ENCODE assay signal across 8 mouse cellular contexts in genomic region chr1:191894386-191894785, GRCm38 (mm10). TPM values are rescaled to one million over a fixed set of nuclear protein-coding genes. Genes with fewer than 3 reads are reported as not detected.
DNase-seq lines count a peak whose midpoint lies in the region; ATAC-seq lines count a peak whose summit lies in the region.

No protein-coding gene starts in this region.

- H3K4me2 ChIP-seq in forebrain, embryonic 11.5 days (ENCODE audit: low read depth, low read length, severe bottlenecking), result no peak overlapping the region

- no peak overlapping the region for H3K9ac ChIP-seq in forebrain, embryonic 11.5 days (ENCODE audit: low read length)

- no peaks in the 10 kb centered on the region for H3K9me3 ChIP-seq in forebrain, embryonic 11.5 days (ENCODE audit: control insufficient read depth, low read length)

- no peak overlapping the region for H3K4me3 ChIP-seq in forebrain, embryonic 11.5 days (ENCODE audit: low read depth, low read length)

- no peaks in the 10 kb centered on the region for H3K4me1 ChIP-seq in forebrain, embryonic 11.5 days (replicated peaks; ENCODE audit: control insufficient read depth, insufficient read depth, low read length)

- ATAC-seq in forebrain, embryonic 11.5 days (replicated peaks; ENCODE audit: low FRiP score), result no peak
- ATAC-seq in erythroid progenitor cell, adult 5-6 weeks (replicated peaks; ENCODE audit: low FRiP score, poor library complexity, severe bottlenecking), result no peak

- 87% methylated on average over 17 of the region's 17 CpGs for WGBS in forebrain, embryonic 11.5 days

- no peak overlapping the region for H3K27ac ChIP-seq in forebrain, embryonic 11.5 days (ENCODE audit: low read depth, low read length)

- intact Hi-C loops in left cerebral cortex, postnatal 4 days (cut with DNase I), result no loop called here

- H3K36me3 ChIP-seq in forebrain, embryonic 11.5 days (ENCODE audit: control insufficient read depth, insufficient read depth, low read length), result no peaks in the 10 kb centered on the region

- DNase-seq in left cerebral cortex, adult 11 months (ENCODE audit: low spot score), result peak; percentile 75
- DNase-seq in left cerebral cortex, postnatal 4 days, result no peak
- DNase-seq in frontal cortex, postnatal 14 days (ENCODE audit: low spot score in 2 of 2), result peak; percentile 51 to 75
- peak; percentile 67 to 69 for DNase-seq in layer of hippocampus, adult 8-10 months (ENCODE audit: low spot score in 2 of 2)
- peak; percentile 74 for DNase-seq in lung, postnatal 36 days
- DNase-seq in forebrain, embryonic 11.5 days (ENCODE audit: low spot score), result no peak
- no peak for DNase-seq in thymus, postnatal 14 days

- no peaks in the 10 kb centered on the region for H3K27me3 ChIP-seq in forebrain, embryonic 11.5 days (ENCODE audit: control insufficient read depth, insufficient read depth, low read length)

RNA-seq across cellular contexts. Expression of gene Slc30a1, which starts 12.2 kb away (rescaled TPM):
- total RNA-seq in left cerebral cortex, postnatal 4 days (2021), result 10 to 100 TPM; 24.2 to 27.0 TPM
- 10 to 100 TPM; 24.2 to 37.1 (median 30.2) TPM for total RNA-seq in layer of hippocampus, adult 8-10 months (2022)
- 2.2 and 2.7 TPM in 2 replicates for polyA plus RNA-seq in forebrain, embryonic 11.5 days (2014; fragmentation: Nextera tagmentation; extraction: Ambion mirVana)
- total RNA-seq in erythroid progenitor cell, adult 5-6 weeks (2015; ENCODE audit: low replicate concordance), result 12.6 and 16.6 TPM in 2 replicates
- 13.2 and 21.7 TPM in 2 replicates for total RNA-seq in erythroid progenitor cell, adult 5-6 weeks (2017; ENCODE audit: low replicate concordance)

Comparison
In these comparisons a context has a peak if more than half of its experiments do, and no peak if none do; other contexts are left out.
1. DNase-seq: peak in left cerebral cortex, adult 11 months (single experiment), frontal cortex, postnatal 14 days (2 of 2), layer of hippocampus, adult 8-10 months (2 of 2) and lung, postnatal 36 days (single experiment); none in left cerebral cortex, postnatal 4 days (single experiment), forebrain, embryonic 11.5 days (single experiment) and thymus, postnatal 14 days (single experiment).